Mouse (Mus musculus) mouse trophoblast stem cell (cell line): Measurements from ENCODE around the gene Mettl7a3.
"Not testable (repeated sequence)": the region's sequence is repeated elsewhere in the genome, so short reads cannot be mapped to it uniquely, and the experiment has no call there.

Experiments used
- in situ Hi-C, 2 experiments: fragments of 300-500 bp; cut with MseI, MboI; formaldehyde crosslinking; loops; 2 replicates in 1 of 2; 3 replicates in 1 of 2; pipeline ENCODE4 v1.15.1; 2025

The Mettl7a3 gene

GRCm38 (mm10) chr15:100330739-100331138, 4.0 kb upstream of the Mettl7a3 start:
- in situ Hi-C loops = no loop called here

- in situ Hi-C loops = not testable (repeated sequence)
Observed at GRCm38 (mm10) chr15:100332077-100332961, 2.4 kb upstream of the Mettl7a3 start.

DNA sequence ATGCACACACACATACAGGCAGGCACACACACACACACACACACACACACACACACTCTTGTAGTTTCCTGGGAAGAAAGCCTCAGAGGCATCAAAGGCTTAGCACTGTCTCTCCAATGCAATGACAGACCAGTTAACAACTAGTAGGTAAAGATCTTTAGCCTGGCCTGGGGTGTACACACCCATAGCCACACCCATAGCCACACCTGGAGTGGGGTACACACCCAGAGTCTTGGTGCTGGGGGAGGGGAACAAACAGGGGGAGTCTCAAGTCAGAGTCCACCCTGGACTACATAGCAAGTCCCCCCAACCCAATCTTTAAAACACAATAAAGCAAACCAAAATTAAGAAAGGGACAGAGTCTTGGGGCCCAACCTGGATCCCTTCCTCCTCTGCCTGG, 2.6 kb downstream of the Mettl7a3 start:
- in situ Hi-C loops = not testable (repeated sequence)

- in situ Hi-C loops = not testable (repeated sequence)
Observed at GRCm38 (mm10) chr15:100337847-100338246, 3.1 kb downstream of the Mettl7a3 start.

- in situ Hi-C loops = not testable (repeated sequence)
Observed at GRCm38 (mm10) chr15:100341314-100341980, 6.7 kb downstream of the Mettl7a3 start.

- in situ Hi-C loops = no loop called here
Observed at GRCm38 (mm10) chr15:100345484-100345883, 10.8 kb downstream of the Mettl7a3 start.

GRCm38 (mm10) chr15:100346761-100347160, 12.0 kb downstream of the Mettl7a3 start:
- in situ Hi-C loops = no loop called here

GRCm38 (mm10) chr15:100349496-100349895, 14.8 kb downstream of the Mettl7a3 start:
- in situ Hi-C loops = no loop called here

GRCm38 (mm10) chr15:100351501-100352060, 16.9 kb downstream of the Mettl7a3 start:
- in situ Hi-C loops = no loop called here

DNA sequence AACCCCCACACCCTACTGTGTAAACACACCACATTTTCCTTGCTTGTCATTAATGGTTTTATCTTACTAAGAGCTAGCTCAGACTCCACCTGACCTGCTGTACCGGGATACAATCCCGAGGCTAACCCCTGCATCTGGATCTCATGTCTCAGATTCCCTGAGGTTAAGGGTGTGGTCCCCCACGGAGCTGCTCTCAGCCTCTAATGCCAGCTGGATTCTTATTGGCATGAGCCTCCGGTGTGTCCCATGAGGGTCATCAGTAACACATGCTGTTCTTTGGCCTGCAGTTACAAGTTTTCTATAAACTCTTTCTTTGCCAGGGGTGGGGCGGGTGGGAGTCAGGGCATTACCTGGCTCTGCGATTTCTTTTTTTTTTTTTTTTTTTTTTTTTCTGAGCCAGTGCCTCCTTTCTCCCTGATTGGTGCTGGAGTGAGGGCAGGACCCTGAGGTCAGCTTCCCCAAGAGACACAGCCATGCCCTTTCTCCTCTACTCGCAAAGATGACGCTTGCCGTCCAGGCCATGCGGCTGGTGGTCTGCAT, 18.1 kb downstream of the Mettl7a3 start, which contains the start of the genes Methig1 and Mettl7a2:
Gene Methig1, plus strand, starts transcription at position 439 of the 540 bp plus-strand sequence.
Gene Mettl7a2, plus strand, starts transcription at position 490 of the 540 bp plus-strand sequence.
- in situ Hi-C loops = no loop called here

DNA sequence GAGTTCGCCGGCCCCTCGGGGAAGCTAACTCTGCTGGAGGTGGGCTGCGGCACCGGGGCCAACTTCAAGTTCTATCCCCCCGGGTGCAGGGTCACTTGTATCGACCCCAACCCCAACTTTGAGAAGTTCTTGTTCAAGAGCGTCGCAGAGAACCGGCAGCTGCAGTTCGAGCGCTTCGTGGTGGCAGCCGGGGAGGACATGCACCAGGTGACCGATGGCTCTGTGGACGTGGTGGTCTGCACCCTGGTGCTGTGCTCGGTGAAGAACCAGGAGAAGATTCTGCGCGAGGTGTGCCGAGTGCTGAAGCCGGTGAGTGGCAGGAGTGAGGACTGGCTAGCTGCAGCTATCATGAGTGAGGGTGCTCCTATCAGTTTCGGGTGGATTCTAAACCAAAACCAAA, 18.7 kb downstream of the Mettl7a3 start:
- in situ Hi-C loops = not testable (repeated sequence)

DNA sequence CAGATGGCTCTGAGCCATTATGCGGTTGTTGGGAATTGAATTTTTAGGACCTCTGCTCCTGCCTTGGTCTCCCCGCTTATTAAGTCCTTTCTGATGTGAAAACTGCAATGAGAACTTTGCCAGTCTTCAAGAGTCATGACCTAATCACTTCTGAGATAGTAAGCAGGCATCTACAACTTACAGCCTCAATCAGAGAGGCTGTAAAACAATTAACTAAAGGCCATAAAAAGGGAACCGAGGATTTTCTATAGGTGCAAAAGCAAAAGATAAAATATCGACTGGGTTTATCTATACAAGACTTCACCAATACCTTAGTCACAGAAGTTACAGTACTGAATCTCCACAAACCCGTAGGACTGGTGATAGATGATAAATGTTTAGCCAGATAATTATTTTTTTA, 21.1 kb downstream of the Mettl7a3 start:
- in situ Hi-C loops = no loop called here

DNA sequence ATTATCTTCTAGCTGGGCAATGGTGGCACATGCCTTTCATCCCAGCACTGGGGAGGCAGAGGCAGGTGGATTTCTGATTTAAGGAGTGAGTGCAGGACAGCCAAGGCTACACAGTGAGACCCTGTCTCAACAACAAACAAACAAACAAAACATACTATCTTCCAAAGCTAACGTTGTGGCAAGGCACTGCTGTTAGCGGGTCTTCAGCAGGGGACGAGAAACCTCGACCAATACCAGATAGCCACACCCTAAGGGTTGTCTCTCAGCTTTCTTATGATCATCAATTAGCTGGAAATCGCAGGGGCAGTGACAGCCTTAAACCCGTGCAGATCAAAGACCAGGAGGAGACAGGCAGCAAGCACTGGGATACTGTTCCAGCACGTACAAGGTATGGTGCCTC, 29.5 kb downstream of the Mettl7a3 start, which contains the start of gene Higd1c:
Gene Higd1c, plus strand, starts transcription at position 301 of the 400 bp plus-strand sequence.
- in situ Hi-C loops = no loop called here

GRCm38 (mm10) chr15:100365967-100366366, 31.2 kb downstream of the Mettl7a3 start:
- in situ Hi-C loops = not testable (repeated sequence)

DNA sequence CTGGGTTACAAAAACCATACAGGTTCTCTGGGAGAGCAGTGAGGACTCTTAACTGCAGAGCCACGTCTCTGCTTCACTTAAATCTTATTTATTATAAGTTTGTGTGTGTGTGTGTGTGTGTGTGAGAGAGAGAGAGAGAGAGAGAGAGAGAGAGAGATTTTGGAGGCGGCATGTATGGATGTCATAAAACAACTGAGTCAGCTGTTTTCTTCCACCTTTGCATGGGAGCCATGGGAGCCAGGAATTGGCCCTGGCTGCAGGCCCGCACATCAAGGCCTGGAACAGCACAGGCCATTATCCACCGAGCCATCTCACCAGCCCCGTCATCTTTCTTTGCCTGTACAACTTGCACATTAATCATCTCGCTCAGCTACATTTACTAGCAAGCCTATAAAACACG, 32.4 kb downstream of the Mettl7a3 start:
- in situ Hi-C loops = no loop called here

DNA sequence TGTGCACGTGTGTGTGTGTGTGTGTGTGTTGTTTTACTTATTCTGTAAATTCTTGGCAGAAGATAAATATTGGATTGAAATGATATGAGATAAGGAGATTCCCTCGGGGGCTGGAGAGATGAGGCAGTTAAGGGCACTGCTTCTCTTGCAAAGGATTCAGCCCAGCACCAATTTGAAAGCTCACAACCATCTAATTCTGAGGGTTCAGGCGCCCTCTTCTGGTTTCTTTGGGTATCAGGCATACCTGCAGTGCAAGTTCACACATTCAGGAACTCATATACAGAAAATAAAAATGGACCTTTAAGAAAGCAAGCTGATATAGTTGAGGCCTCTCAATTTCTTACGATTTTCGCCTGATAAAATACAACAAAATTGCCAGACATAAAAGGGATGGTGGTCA, 40.3 kb downstream of the Mettl7a3 start:
- in situ Hi-C loops = no loop called here

DNA sequence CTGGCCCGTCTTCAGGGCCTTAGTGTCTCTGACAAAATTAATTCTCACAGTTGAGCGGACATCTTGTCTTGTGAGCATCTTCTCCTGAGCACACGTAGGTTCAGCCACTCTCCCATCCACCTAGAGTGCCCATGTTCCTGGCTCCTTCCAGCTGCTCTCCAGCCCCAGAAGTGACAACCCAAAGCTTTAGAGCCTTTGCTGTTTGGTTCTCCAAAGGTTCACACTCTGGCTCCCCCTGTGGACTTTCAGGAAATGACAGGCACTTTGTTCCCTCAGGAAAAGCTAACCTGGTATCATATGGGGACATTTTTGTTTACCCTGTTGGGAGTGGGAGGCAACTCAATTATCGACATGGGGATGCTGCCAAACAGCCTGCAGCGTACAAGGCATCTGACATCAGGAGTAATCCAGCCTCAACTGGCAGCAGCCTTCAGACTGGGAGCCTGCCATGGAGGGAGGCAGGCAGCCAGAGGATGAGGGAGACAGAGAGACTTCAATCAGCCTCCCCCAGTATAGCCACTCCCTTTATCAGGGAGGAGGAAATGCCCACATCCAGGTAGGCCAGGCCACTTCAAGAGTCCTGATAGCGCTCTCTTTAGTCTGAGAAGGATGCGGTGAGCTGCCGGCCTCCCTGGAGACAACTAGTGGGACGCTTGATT, 43.2 kb downstream of the Mettl7a3 start:
- in situ Hi-C loops = not testable (repeated sequence)

- in situ Hi-C loops = no loop called here
Observed at GRCm38 (mm10) chr15:100379658-100380057, 44.9 kb downstream of the Mettl7a3 start.

GRCm38 (mm10) chr15:100380104-100380503, 45.4 kb downstream of the Mettl7a3 start:
- in situ Hi-C loops = no loop called here

GRCm38 (mm10) chr15:100385705-100386104, 51.0 kb downstream of the Mettl7a3 start:
- in situ Hi-C loops = no loop called here

GRCm38 (mm10) chr15:100387544-100388223, 53.0 kb downstream of the Mettl7a3 start:
- in situ Hi-C loops = no loop called here
